Mouse (Mus musculus) heart, postnatal 0 days (tissue): ENCODE measurements around the gene Crocc.
A peak's percentile ranks its signal among the peaks of the same experiment; 100 is the strongest.

ENCODE experiments used
- CTCF ChIP-seq: IDR thresholded peaks from 2 replicates; pipeline ENCODE4 v1.5.1; 2016; ENCODE audit warnings: antibody characterized with exemption, control low read depth, low read depth
- EP300 ChIP-seq: IDR thresholded peaks from 2 replicates; pipeline ENCODE4 v1.6.1; 2016; ENCODE audit warnings: antibody characterized with exemption, low read depth

- TF ChIP-seq EP300 (no peak), CTCF (0 out of 2 replicates have a peak, but pooled peaks have one; percentile 3)
Observed at GRCm38 (mm10) chr4:140981605-140982004, 78.7 kb downstream of the Crocc start.
